8 mouse cellular contexts compared by ENCODE assay signal in the genomic region with DNA sequence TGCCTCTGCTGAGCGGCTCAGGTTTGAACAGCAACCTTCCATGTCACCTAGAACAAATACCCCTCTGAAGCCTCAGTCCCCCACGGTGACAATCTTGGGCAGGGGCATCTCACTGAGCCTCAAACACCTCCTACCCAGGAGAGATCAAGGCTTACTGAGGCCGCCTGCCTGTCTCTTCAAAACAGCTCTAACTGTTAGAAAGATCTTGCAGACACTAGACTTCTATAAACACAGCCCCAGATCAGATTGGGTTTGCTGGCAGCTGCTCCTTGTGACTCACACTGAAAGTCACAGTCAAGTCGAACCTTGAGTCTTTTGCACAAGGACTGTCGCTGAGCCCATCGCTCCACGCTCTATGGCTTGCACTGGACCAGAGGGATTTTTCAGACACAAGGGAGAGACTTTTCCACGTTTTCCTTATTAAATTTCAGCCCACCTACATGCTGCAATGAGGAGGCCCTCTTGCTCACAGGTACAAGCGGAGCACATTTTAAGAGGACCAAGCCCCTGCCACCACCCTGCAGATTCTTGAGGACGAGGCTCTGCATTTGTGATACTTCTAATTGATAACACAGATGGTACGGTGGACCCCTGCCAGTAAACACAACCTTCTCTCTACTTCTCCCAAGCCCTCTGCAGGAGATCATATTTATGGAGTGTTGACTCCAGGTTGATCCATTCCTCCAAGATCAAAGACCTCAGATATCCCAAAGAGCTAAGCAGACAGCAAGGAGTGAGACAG. TPM values are rescaled to one million over a fixed set of nuclear protein-coding genes. Genes with fewer than 3 reads are reported as not detected.
A peak's percentile ranks its signal among the peaks of the same experiment; 100 is the strongest.
DNase-seq lines count a peak whose midpoint lies in the region; ATAC-seq lines count a peak whose summit lies in the region.

No protein-coding gene starts in this region.

- H3K9ac ChIP-seq in heart, embryonic 11.5 days (ENCODE audit: low read depth, low read length): no peak overlapping the region
- H3K9ac ChIP-seq in hindbrain, embryonic 16.5 days (ENCODE audit: low read depth, low read length): no peak overlapping the region

- H3K4me1 ChIP-seq in heart, embryonic 11.5 days (ENCODE audit: control insufficient read depth, insufficient read depth, low read length): no peaks in the 10 kb centered on the region
- H3K4me1 ChIP-seq in hindbrain, embryonic 16.5 days (ENCODE audit: control insufficient read depth, insufficient read depth, low read depth, low read length): peaks cover 31% of the 10 kb centered on the region

- H3K4me3 ChIP-seq in heart, embryonic 11.5 days (ENCODE audit: low read depth, low read length): no peak overlapping the region
- H3K4me3 ChIP-seq in hindbrain, embryonic 16.5 days (ENCODE audit: low read length): no peak overlapping the region

- WGBS in heart, embryonic 11.5 days (ENCODE audit: insufficient replicate concordance): 54% methylated on average over 11 of the region's 11 CpGs
- 59% methylated on average over 11 of the region's 11 CpGs for WGBS in hindbrain, embryonic 16.5 days

- ATAC-seq in heart, embryonic 11.5 days (replicated peaks; ENCODE audit: insufficient number of reproducible peaks, low FRiP score, low TSS enrichment): no peak
- ATAC-seq in hindbrain, embryonic 16.5 days: no peak

- no peaks in the 10 kb centered on the region for H3K27me3 ChIP-seq in heart, embryonic 11.5 days (ENCODE audit: control insufficient read depth, insufficient read depth, low read length)
- no peaks in the 10 kb centered on the region for H3K27me3 ChIP-seq in hindbrain, embryonic 16.5 days (replicated peaks; ENCODE audit: control insufficient read depth, insufficient read depth, low read length)

- H3K27ac ChIP-seq in heart, embryonic 11.5 days (ENCODE audit: low read depth, low read length): no peak overlapping the region
- H3K27ac ChIP-seq in hindbrain, embryonic 16.5 days (ENCODE audit: low read depth, low read length): peak overlapping the region; percentile 37; the same call in 1 of the 2 replicates

- no peaks in the 10 kb centered on the region for H3K36me3 ChIP-seq in heart, embryonic 11.5 days (ENCODE audit: control insufficient read depth, insufficient read depth, low read length)
- H3K36me3 ChIP-seq in hindbrain, embryonic 16.5 days (ENCODE audit: control insufficient read depth, insufficient read depth, low read length): no peaks in the 10 kb centered on the region

- H3K9me3 ChIP-seq in heart, embryonic 11.5 days (replicated peaks; ENCODE audit: control insufficient read depth, low read length): no peaks in the 10 kb centered on the region
- no peaks in the 10 kb centered on the region for H3K9me3 ChIP-seq in hindbrain, embryonic 16.5 days (ENCODE audit: control insufficient read depth, low read length)

- peak; percentile 10 to 20 for DNase-seq in heart, adult 18-20 months
- DNase-seq in A20 (ENCODE audit: low read depth, low spot score): peak; percentile 6
- DNase-seq in cerebellum, adult 8-10 months: peak; percentile 51
- peak; percentile 32 for DNase-seq in right cerebral cortex, postnatal 4 days
- DNase-seq in yolk sac, embryonic 10.5 days (ENCODE audit: low spot score): no peak
- DNase-seq in thymus, postnatal 10 days (ENCODE audit: low spot score in 2 of 2): no peak

- H3K4me2 ChIP-seq in heart, embryonic 11.5 days: no peak overlapping the region
- H3K4me2 ChIP-seq in hindbrain, embryonic 16.5 days (ENCODE audit: low read length): no peak overlapping the region

RNA-seq across cellular contexts. Expression of a gene that starts 21.7 kb away (rescaled TPM):
- 1 to 10 TPM in 1 of 2 experiments, under 1 TPM in 1; 0.69 to 1.1 TPM for total RNA-seq in heart, adult 18-20 months (2021)
- 0.77 and 1.2 TPM in 2 replicates for polyA plus RNA-seq in heart, embryonic 11.5 days (2014; fragmentation: Nextera tagmentation; extraction: Ambion mirVana)
- 27.0 and 32.7 TPM in 2 replicates for polyA plus RNA-seq in hindbrain, embryonic 16.5 days (2015; fragmentation: Nextera tagmentation; extraction: Ambion mirVana)

Comparison
In these comparisons a context has a peak if more than half of its experiments do, and no peak if none do; other contexts are left out.
1. DNase-seq: peak in heart, adult 18-20 months (2 of 2), A20 (single experiment), cerebellum, adult 8-10 months (single experiment) and right cerebral cortex, postnatal 4 days (single experiment); none in yolk sac, embryonic 10.5 days (single experiment) and thymus, postnatal 10 days (0 of 2).
2. RNA of a gene that starts 21.7 kb away (polyA plus RNA-seq): 27.0 to 32.7 TPM in hindbrain, embryonic 16.5 days; 0.77 to 1.2 TPM in heart, embryonic 11.5 days; every median in the first group is over 10 times any median in the second.